Mouse (Mus musculus): Measurements from ENCODE around the gene Slc22a12.
A peak's percentile ranks its signal among the peaks of the same experiment; 100 is the strongest.

Gene Slc22a12

DNA sequence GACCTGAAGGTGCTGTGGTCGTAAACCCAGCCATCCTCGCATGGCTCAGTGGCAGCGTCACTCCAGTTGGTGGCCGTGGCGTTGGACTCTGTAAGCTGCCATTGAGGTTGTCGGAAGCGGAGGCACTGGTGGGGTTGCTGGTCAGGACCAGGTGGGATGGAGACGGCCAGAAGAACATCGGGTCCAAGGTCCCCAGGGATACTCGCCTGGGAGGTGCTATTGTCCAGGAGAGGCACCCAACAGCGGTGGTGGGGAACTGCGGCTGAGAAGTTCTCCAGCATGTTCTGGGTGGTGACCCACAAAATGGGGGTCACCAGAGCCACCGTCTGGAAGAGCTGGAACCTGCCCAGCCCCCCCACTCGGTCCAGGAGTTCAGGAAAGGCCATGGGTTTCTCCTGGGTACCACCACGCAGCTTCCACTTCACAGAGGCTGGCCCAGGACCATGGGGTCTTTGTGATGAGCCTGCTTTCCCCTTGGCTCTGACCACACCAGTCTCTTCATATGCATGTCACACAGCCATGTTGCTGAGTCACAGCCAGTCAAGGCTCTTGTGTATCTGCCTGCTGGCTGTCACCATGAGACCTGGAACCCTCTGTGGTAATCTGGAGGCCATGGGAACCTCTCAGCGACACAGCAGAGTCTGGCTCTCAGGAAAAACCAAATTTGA lies at the start of gene Slc22a12:
Gene Slc22a12, minus strand, starts transcription at position 666 of the 668 bp plus-strand sequence.
- DNase-seq: no peak

DNA sequence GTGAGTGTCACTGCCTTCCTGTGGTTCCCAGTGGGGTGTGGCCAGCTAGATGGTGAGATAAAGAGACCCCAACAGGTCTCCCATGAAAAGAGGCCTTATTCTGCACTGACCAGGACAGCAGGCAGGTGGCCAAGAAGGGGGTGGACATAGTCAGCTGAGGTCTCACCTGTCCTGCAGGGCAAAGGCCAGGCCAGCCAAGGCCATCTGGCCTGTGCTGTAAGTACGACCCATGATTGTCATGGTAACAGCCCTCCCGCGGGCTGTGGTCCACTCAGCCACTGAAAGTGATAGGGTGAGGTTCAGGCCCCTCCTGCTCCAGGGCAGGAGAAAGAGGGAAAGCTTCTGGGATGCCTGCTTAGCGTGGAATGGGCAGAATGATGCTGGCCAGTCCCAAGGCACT lies 29.2 kb upstream of the Slc22a12 start:
- DNase-seq: no peak

GRCm38 (mm10) chr19:6571476-6571875 lies 28.6 kb upstream of the Slc22a12 start:
- DNase-seq: no peak

GRCm38 (mm10) chr19:6569561-6569960 lies 26.7 kb upstream of the Slc22a12 start:
- DNase-seq: no peak

- no peak for DNase-seq
These were observed 26.2 kb upstream of the Slc22a12 start for GRCm38 (mm10) chr19:6569021-6569420.

DNA sequence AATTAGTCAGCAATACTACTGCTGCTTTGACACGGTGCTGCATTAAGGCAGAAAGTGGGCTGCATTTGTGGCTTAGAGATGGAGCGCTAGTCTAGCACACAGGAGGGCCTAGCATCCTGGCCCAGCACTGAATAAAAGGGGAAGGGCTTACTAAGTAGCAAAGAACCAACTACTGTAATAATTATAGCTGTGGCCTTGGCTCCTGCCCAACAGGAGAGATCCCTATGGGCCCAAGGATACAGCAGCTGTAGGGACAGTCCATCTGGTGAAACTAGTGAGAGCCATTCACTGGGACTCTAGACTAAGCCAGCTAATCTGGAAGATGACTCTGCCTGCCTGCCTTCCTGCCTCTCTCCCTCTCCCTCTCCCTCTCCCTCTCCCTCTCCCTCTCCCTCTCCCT lies 23.6 kb upstream of the Slc22a12 start:
- no peak for DNase-seq

GRCm38 (mm10) chr19:6565136-6565535 lies 22.3 kb upstream of the Slc22a12 start:
- no peak for DNase-seq

DNA sequence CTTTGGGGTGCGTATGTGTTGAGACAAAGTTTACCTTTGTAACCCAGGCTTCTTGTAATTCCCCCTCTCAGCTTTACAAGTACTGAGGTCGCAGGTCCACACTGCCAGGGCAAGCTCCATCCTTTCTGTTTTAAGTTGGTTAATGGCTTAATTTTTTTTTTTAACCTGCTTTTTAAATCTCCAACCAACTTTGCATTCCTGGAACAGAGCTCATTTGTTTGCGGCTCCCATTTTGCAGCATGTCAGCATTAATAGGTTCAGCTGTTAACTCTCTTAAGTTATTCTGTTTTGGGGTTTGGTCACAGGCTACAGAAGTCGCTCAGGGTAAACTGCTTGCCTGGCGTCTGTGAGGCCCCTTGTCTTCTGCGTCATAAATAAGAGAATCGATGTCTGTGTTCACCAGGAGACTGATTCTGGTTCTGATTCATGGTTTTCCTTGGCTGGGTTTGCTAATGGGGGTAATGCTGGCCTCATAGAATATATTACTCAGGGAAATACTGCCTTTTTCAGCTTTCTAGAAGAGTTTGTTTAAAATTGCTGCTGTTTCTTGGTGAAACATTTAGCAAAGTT lies 17.5 kb upstream of the Slc22a12 start:
- no peak for DNase-seq

- DNase-seq: no peak
These were observed 16.7 kb upstream of the Slc22a12 start for GRCm38 (mm10) chr19:6559576-6559975.

DNA sequence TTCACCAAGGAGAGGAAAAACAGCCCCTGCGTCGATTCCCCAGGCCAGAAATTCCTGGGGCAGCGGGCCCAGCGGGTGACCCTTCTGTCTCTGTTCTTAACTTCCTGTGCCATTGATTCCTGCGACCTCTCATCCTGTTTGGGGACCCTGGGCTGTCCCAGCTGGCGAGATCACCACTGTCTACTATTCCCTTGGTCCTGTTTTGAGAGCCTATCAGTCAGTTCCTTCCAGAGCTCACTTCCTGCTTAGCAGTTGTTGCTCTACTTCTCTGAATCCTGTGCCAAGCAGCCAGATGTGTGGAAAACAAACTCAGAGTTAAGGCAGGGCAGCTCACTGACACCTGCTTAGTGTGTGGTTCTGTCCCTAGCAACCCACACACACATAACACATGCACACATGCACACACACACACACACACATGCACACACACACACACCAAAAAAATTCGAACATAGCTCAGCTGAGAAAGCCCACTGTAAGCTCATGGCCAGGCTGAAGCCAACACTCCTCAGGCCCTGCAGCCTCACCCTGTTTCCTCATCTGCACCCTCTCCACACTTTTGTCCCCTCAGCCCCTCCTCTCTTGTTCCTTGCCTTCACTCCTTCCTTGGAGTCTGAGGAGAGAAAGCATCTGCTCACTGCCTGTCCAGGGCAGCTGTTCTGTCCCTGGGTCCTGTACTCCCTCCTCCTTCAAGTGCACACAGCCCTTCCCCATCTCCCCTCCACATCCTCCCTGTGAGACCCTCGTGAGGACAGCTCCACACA lies 11.2 kb upstream of the Slc22a12 start:
- DNase-seq: no peak

DNA sequence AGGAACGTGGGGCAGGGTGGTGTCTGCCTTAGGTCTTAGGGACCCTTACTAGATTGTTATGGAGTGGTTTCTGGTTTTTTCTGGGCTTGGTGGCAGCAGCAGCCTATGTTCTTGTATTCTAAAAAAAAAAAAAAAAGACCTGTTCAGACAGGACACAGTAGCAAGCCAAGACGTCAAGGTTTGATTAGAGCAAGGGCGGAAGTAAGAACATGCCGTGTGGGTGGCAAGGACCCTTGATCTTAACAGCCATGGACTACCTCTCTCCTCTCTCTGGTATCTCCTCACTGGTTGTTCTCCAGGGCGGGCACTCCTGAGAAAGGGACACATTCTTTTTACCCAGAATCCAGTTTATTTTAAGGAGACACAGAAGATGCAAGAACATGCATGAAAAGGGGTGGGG lies 10.3 kb upstream of the Slc22a12 start:
- DNase-seq: no peak

- no peak for DNase-seq
These were observed 9.6 kb upstream of the Slc22a12 start for GRCm38 (mm10) chr19:6552302-6553028.

DNA sequence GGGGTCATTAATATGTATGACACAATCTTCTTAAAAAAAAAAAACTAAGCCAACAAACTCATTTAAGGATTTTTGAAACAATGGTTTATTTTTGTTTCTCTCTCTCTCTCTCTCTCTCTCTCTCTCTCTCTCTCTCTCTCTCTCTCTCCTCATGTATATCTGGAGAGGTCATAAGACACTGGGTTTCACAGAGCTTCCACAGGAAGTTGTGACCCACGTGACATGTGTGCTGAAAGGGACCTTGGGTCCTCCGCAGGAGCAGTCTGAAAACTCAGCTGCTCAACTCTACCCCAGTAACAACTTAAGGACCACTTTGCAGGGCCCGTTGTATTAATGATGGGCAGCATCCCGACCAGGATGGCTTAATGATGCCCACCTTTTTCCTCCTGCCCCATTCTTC lies 8.4 kb upstream of the Slc22a12 start:
- DNase-seq: no peak

GRCm38 (mm10) chr19:6549566-6549965 lies 6.7 kb upstream of the Slc22a12 start:
- peak; percentile 62 for DNase-seq

DNA sequence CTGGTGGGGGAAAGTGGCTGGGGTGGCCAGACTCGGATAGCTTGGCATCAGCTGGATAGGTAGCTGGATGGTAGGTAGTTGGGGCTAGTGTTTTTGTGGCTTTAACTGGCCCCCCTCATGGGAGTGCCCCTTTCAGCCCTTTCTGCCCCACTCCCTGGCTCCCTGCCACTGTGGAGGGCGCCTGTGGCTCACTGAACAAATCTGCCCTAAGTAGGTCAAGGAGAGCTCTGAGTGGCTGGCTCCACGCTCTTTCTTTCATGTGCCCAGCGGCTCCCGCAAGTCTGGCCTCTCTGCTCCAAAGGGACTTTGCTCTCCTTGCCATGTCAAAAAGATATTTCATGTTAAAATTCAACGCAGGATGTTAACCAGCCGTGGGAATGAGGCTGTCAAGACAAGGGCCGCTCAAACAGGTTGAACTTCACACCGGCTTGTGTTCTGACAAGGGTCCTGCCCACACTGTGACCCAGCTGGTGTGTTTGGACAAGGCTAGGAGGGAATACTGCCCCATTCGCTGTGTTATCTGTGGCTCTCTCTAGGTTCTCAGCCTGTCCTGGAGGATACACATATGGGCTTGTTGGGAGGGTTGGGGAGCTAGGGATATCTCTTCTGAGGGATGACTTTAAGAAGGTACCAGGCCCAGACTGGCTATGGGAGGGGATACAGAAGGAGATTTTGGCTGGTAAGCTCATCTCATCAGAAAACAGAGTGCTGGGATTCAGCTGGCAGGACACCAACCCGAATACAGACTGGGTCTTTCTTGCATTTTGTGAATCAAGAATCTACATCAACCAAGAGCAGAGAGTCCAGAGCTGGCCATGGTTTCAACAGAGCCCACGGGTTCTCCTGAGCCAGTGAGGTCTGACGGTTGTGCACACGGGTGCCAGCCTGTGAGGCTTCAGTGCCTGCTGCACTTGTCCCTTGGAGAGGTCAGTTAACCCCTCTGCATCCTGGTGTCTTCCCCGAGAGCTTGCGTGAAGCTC lies 5.9 kb upstream of the Slc22a12 start:
- DNase-seq: no peak

- DNase-seq: no peak
These were observed 5.0 kb upstream of the Slc22a12 start for GRCm38 (mm10) chr19:6547801-6548200.

- no peak for DNase-seq
These were observed 3.3 kb upstream of the Slc22a12 start for GRCm38 (mm10) chr19:6546096-6546495.

GRCm38 (mm10) chr19:6545481-6545880 lies 2.6 kb upstream of the Slc22a12 start:
- DNase-seq: no peak

DNA sequence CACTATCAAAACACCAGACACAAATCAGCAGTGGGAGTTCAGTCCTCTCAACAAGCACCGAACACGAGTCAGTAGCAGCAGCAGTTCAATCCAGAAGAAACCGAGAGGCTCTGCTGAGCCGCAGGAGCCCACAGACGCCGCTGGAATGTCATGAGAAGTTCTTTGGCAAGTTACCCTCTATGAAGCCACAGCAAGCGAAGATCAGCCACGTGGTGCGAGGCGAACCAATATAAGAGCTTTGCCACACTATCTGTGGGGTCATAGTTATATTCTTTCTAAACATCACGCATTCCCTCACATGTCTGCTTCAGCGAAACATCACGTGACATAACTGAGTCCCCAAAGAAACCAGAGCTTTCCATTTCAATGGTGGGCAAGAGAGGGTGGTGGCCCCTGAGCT lies 1.9 kb upstream of the Slc22a12 start:
- no peak for DNase-seq

DNA sequence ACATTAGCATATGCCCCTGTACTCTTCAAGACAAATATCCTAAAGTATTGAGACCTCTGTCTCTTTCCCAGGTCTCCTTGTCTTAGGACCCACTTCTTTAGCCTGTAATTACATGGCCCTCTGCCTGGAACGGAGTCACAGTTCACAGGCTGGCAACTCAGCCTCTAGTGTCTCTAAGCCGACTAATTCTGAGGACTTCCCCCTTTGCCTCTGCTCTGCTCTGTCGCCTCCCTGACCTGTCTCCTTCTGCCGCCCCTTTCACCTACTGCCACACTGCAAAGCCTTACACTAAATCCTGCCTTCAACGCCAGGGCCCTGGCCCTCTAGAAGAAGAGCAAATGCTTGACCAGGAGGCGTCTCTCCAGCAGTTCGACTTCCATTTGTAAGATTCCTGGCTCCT lies 686 bp upstream of the Slc22a12 start:
- no peak for DNase-seq

- DNase-seq: no peak
These were observed 177 bp upstream of the Slc22a12 start for GRCm38 (mm10) chr19:6543035-6543383.

- DNase-seq: no peak
These were observed 1.3 kb downstream of the Slc22a12 start for GRCm38 (mm10) chr19:6541521-6541920.

All from right cerebral cortex, postnatal 25 days (tissue).